Mouse (Mus musculus) lung, postnatal 36 days (tissue): ENCODE data around the gene 2610528J11Rik.
A peak's percentile ranks its signal among the peaks of the same experiment; 100 is the strongest.
"Not testable (repeated sequence)": the region's sequence is repeated elsewhere in the genome, so short reads cannot be mapped to it uniquely, and the experiment has no call there.

ENCODE experiments used
- DNase-seq: peaks from one replicate; pipeline ENCODE4 v3.0.0; 2022; ENCODE audit warnings: mixed read lengths

The 2610528J11Rik gene

GRCm38 (mm10) chr4:118526408-118527334 is at the start of gene 2610528J11Rik:
Gene 2610528J11Rik (plus strand): TSS chr4:118526999.
- peak; percentile 92 for DNase-seq

- DNase-seq = peak; percentile 88
Observed at GRCm38 (mm10) chr4:118489717-118490132, 37.1 kb upstream of the 2610528J11Rik start, which contains the start of gene Tie1. Gene Tie1 (minus strand): TSS chr4:118490061.

- no peak for DNase-seq
Observed at GRCm38 (mm10) chr4:118490461-118490860, 36.3 kb upstream of the 2610528J11Rik start.

- DNase-seq = no peak
Observed at GRCm38 (mm10) chr4:118500171-118500724, 26.6 kb upstream of the 2610528J11Rik start.

GRCm38 (mm10) chr4:118500792-118501191 is 26.0 kb upstream of the 2610528J11Rik start:
- DNase-seq = peak; percentile 47

GRCm38 (mm10) chr4:118505551-118505950 is 21.2 kb upstream of the 2610528J11Rik start:
- peak; percentile 64 for DNase-seq

GRCm38 (mm10) chr4:118507171-118507570 is 19.6 kb upstream of the 2610528J11Rik start:
- not testable (repeated sequence) for DNase-seq

- DNase-seq = peak; percentile 34
Observed at GRCm38 (mm10) chr4:118509050-118509449, 17.7 kb upstream of the 2610528J11Rik start.

GRCm38 (mm10) chr4:118516699-118517496 is 9.9 kb upstream of the 2610528J11Rik start:
- peak; percentile 63 for DNase-seq

- DNase-seq = no peak
Observed at GRCm38 (mm10) chr4:118517497-118518146, 9.2 kb upstream of the 2610528J11Rik start.

GRCm38 (mm10) chr4:118518208-118518607 is 8.6 kb upstream of the 2610528J11Rik start:
- DNase-seq = peak; percentile 48

- no peak for DNase-seq
Observed at GRCm38 (mm10) chr4:118522248-118522647, 4.6 kb upstream of the 2610528J11Rik start.

- DNase-seq = no peak
Observed at GRCm38 (mm10) chr4:118523976-118524375, 2.8 kb upstream of the 2610528J11Rik start.

GRCm38 (mm10) chr4:118525779-118526178 is 1.0 kb upstream of the 2610528J11Rik start:
- DNase-seq = no peak

- peak; percentile 28 for DNase-seq
Observed at GRCm38 (mm10) chr4:118527335-118527681, 509 bp downstream of the 2610528J11Rik start.

- DNase-seq = no peak
Observed at GRCm38 (mm10) chr4:118527720-118528119, 921 bp downstream of the 2610528J11Rik start.

- DNase-seq = no peak
Observed at GRCm38 (mm10) chr4:118532663-118533062, 5.9 kb downstream of the 2610528J11Rik start.

GRCm38 (mm10) chr4:118533156-118533555 is 6.4 kb downstream of the 2610528J11Rik start:
- no peak for DNase-seq

GRCm38 (mm10) chr4:118533605-118534004 is 6.8 kb downstream of the 2610528J11Rik start:
- no peak for DNase-seq

GRCm38 (mm10) chr4:118535610-118536009 is 8.8 kb downstream of the 2610528J11Rik start:
- no peak for DNase-seq

- no peak for DNase-seq
Observed at GRCm38 (mm10) chr4:118537801-118538200, 11.0 kb downstream of the 2610528J11Rik start.

GRCm38 (mm10) chr4:118539904-118540303 is 13.1 kb downstream of the 2610528J11Rik start:
- no peak for DNase-seq
